Mouse (Mus musculus): Measurements from ENCODE around the gene Rab6b. TPM values are rescaled to one million over a fixed set of nuclear protein-coding genes. Genes with fewer than 3 reads are reported as not detected.
"Not testable (repeated sequence)": the region's sequence is repeated elsewhere in the genome, so short reads cannot be mapped to it uniquely, and the experiment has no call there.

Rab6b gene
- polyA plus RNA-seq, 1 experiment, result 23.3 TPM

- H3K27me3 ChIP-seq (ENCODE audit: control insufficient read depth, insufficient read depth, low read length, poor library complexity, severe bottlenecking), result no peaks in the 10 kb centered on the region
- H3K27ac ChIP-seq (ENCODE audit: insufficient read depth, low read length), result no peak overlapping the region
- no peak overlapping the region for H3K9ac ChIP-seq (ENCODE audit: low read depth, poor library complexity, severe bottlenecking)
- TF ChIP-seq EP300 (IDR thresholded peaks at IDR 0.05; ENCODE audit: insufficient read depth, low read depth, low read length) (no peak), POLR2A (IDR thresholded peaks at IDR 0.05; ENCODE audit: insufficient read depth, low read length) (no peak), CTCF (IDR thresholded peaks at IDR 0.05; ENCODE audit: low read depth, low read length) (no peak)
- peaks cover 4% of the 10 kb centered on the region for H3K4me1 ChIP-seq (ENCODE audit: control insufficient read depth, insufficient read depth, low read length)
- no peak overlapping the region for H3K4me3 ChIP-seq (ENCODE audit: low read depth, low read length)
- H3K36me3 ChIP-seq (ENCODE audit: control insufficient read depth, insufficient read depth, low read length, poor library complexity, severe bottlenecking), result no peaks in the 10 kb centered on the region
- H3K9me3 ChIP-seq (replicated peaks; ENCODE audit: control insufficient read depth, insufficient read depth, low read length, poor library complexity, severe bottlenecking), result no peaks in the 10 kb centered on the region
These were observed 20.3 kb upstream of the Rab6b start for GRCm38 (mm10) chr9:103091039-103091883.

- H3K4me3 ChIP-seq (ENCODE audit: low read depth, low read length), result peak overlapping the region; percentile 55
- H3K27ac ChIP-seq (ENCODE audit: insufficient read depth, low read length), result no peak overlapping the region
- H3K36me3 ChIP-seq (ENCODE audit: control insufficient read depth, insufficient read depth, low read length, poor library complexity, severe bottlenecking), result no peaks in the 10 kb centered on the region
- peaks cover 4% of the 10 kb centered on the region for H3K4me1 ChIP-seq (ENCODE audit: control insufficient read depth, insufficient read depth, low read length)
- H3K9ac ChIP-seq (ENCODE audit: low read depth, poor library complexity, severe bottlenecking), result 0 out of 2 replicates have a peak overlapping the region, but pooled peaks have one; percentile 5
- H3K27me3 ChIP-seq (ENCODE audit: control insufficient read depth, insufficient read depth, low read length, poor library complexity, severe bottlenecking), result no peaks in the 10 kb centered on the region
- H3K9me3 ChIP-seq (replicated peaks; ENCODE audit: control insufficient read depth, insufficient read depth, low read length, poor library complexity, severe bottlenecking), result no peaks in the 10 kb centered on the region
- TF ChIP-seq CTCF (IDR thresholded peaks at IDR 0.05; ENCODE audit: low read depth, low read length) (peak; percentile 93), POLR2A (IDR thresholded peaks at IDR 0.05; ENCODE audit: insufficient read depth, low read length) (no peak), EP300 (IDR thresholded peaks at IDR 0.05; ENCODE audit: insufficient read depth, low read depth, low read length) (no peak)
These were observed 19.3 kb upstream of the Rab6b start for GRCm38 (mm10) chr9:103092248-103092647.

DNA sequence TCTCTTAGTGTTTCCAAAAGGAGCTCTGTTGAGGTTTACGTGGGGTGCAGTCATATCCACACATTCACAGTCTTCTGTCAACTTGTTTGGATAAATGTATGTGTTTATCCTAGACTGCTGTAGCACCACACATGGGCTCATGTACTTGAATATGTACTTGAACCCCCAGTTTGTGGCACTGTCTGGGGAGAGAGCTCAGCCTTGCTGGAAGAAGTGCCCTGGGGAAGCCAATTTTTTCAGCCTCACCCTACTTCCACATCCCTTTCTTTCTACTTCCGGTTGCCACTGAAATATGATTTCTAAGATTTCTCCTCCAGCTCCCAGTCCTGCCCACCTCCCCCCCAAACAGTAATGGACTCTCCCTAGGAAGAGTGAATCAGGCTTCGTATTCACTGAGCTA lies 17.9 kb upstream of the Rab6b start:
- Histone ChIP-seq H3K9me3 (replicated peaks; ENCODE audit: control insufficient read depth, insufficient read depth, low read length, poor library complexity, severe bottlenecking) (no peaks in the 10 kb centered on the region), H3K27ac (ENCODE audit: insufficient read depth, low read length) (no peak overlapping the region), H3K4me1 (ENCODE audit: control insufficient read depth, insufficient read depth, low read length) (peaks cover 4% of the 10 kb centered on the region), H3K4me3 (ENCODE audit: low read depth, low read length) (no peak overlapping the region), H3K9ac (ENCODE audit: low read depth, poor library complexity, severe bottlenecking) (no peak overlapping the region), H3K27me3 (ENCODE audit: control insufficient read depth, insufficient read depth, low read length, poor library complexity, severe bottlenecking) (no peaks in the 10 kb centered on the region), H3K36me3 (ENCODE audit: control insufficient read depth, insufficient read depth, low read length, poor library complexity, severe bottlenecking) (no peaks in the 10 kb centered on the region)
- TF ChIP-seq CTCF (IDR thresholded peaks at IDR 0.05; ENCODE audit: low read depth, low read length), result no peak
- no peak for TF ChIP-seq EP300 (IDR thresholded peaks at IDR 0.05; ENCODE audit: insufficient read depth, low read depth, low read length)
- TF ChIP-seq POLR2A (IDR thresholded peaks at IDR 0.05; ENCODE audit: insufficient read depth, low read length), result no peak

GRCm38 (mm10) chr9:103108341-103108798 lies 3.2 kb upstream of the Rab6b start:
- Histone ChIP-seq H3K4me3 (ENCODE audit: low read depth, low read length) (peak overlapping the region; percentile 60), H3K9ac (ENCODE audit: low read depth, poor library complexity, severe bottlenecking) (0 out of 2 replicates have a peak overlapping the region, but pooled peaks have one; percentile 15)
- not testable (repeated sequence) for H3K27ac ChIP-seq (ENCODE audit: insufficient read depth, low read length); H3K4me1 ChIP-seq (ENCODE audit: control insufficient read depth, insufficient read depth, low read length); H3K9me3 ChIP-seq (replicated peaks; ENCODE audit: control insufficient read depth, insufficient read depth, low read length, poor library complexity, severe bottlenecking); H3K27me3 ChIP-seq (ENCODE audit: control insufficient read depth, insufficient read depth, low read length, poor library complexity, severe bottlenecking); H3K36me3 ChIP-seq (ENCODE audit: control insufficient read depth, insufficient read depth, low read length, poor library complexity, severe bottlenecking)

- peak overlapping the region; percentile 62 for H3K9ac ChIP-seq (ENCODE audit: low read depth, poor library complexity, severe bottlenecking)
- no peaks in the 10 kb centered on the region for H3K27me3 ChIP-seq (ENCODE audit: control insufficient read depth, insufficient read depth, low read length, poor library complexity, severe bottlenecking)
- no peaks in the 10 kb centered on the region for H3K9me3 ChIP-seq (replicated peaks; ENCODE audit: control insufficient read depth, insufficient read depth, low read length, poor library complexity, severe bottlenecking)
- peaks cover 2% of the 10 kb centered on the region for H3K4me1 ChIP-seq (ENCODE audit: control insufficient read depth, insufficient read depth, low read length)
- H3K36me3 ChIP-seq (ENCODE audit: control insufficient read depth, insufficient read depth, low read length, poor library complexity, severe bottlenecking), result no peaks in the 10 kb centered on the region
- peak overlapping the region; percentile 76 for H3K4me3 ChIP-seq (ENCODE audit: low read depth, low read length)
- no peak overlapping the region for H3K27ac ChIP-seq (ENCODE audit: insufficient read depth, low read length)
- TF ChIP-seq CTCF (IDR thresholded peaks at IDR 0.05; ENCODE audit: low read depth, low read length) (no peak), EP300 (IDR thresholded peaks at IDR 0.05; ENCODE audit: insufficient read depth, low read depth, low read length) (no peak), POLR2A (IDR thresholded peaks at IDR 0.05; ENCODE audit: insufficient read depth, low read length) (no peak)
These were observed 2.5 kb upstream of the Rab6b start for GRCm38 (mm10) chr9:103108943-103109670.

GRCm38 (mm10) chr9:103109911-103110310 lies 1.7 kb upstream of the Rab6b start:
- Histone ChIP-seq H3K4me1 (ENCODE audit: control insufficient read depth, insufficient read depth, low read length) (peaks cover 2% of the 10 kb centered on the region), H3K4me3 (ENCODE audit: low read depth, low read length) (no peak overlapping the region), H3K9me3 (replicated peaks; ENCODE audit: control insufficient read depth, insufficient read depth, low read length, poor library complexity, severe bottlenecking) (no peaks in the 10 kb centered on the region), H3K27me3 (ENCODE audit: control insufficient read depth, insufficient read depth, low read length, poor library complexity, severe bottlenecking) (no peaks in the 10 kb centered on the region), H3K36me3 (ENCODE audit: control insufficient read depth, insufficient read depth, low read length, poor library complexity, severe bottlenecking) (no peaks in the 10 kb centered on the region), H3K27ac (ENCODE audit: insufficient read depth, low read length) (no peak overlapping the region), H3K9ac (ENCODE audit: low read depth, poor library complexity, severe bottlenecking) (no peak overlapping the region)
- TF ChIP-seq POLR2A (IDR thresholded peaks at IDR 0.05; ENCODE audit: insufficient read depth, low read length) (no peak), EP300 (IDR thresholded peaks at IDR 0.05; ENCODE audit: insufficient read depth, low read depth, low read length) (no peak), CTCF (IDR thresholded peaks at IDR 0.05; ENCODE audit: low read depth, low read length) (no peak)
